Mouse (Mus musculus) CD4-positive, CD25-positive, alpha-beta regulatory T cell, adult 2 months (primary cell): ENCODE measurements at regions not wholly inside any gene's neighbourhood (a gene's known extent, or its start where the extent isn't known, plus 50 kb on each side); places are given as distances from the start of the nearest gene placed in this dataset.

Experiments
- DNase-seq: peaks from one replicate; pipeline ENCODE4 v3.0.0-alpha.2; 2012; ENCODE audit warnings: low read depth, low spot score

- DNase-seq: no peak
These were observed 197.1 kb upstream of the Arrdc4 start for GRCm38 (mm10) chr7:68945886-68946863.

GRCm38 (mm10) chr7:68930627-68931334, 181.7 kb upstream of the Arrdc4 start:
- DNase-seq: no peak

GRCm38 (mm10) chr7:68929669-68930068, 180.6 kb upstream of the Arrdc4 start:
- DNase-seq: no peak

DNA sequence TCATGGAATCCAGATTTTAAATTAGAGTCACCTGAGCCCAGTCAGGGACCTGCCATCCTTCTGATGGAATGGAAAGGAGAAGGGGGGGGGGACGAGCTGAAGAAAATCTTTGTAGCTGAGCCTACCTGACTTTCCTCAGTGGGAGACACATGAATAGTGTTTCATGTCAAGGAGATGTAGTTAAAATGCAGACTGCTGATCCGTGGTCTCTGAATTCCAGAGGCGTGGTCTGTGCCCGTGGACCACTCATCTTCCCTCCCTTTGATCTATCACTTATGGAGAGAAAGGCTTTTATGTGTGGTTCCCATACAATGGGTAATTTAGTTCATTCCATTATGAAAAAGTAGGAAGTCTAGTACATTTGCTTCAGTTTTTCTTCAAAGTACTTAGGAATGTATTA, 176.6 kb upstream of the Arrdc4 start:
- DNase-seq: no peak

DNA sequence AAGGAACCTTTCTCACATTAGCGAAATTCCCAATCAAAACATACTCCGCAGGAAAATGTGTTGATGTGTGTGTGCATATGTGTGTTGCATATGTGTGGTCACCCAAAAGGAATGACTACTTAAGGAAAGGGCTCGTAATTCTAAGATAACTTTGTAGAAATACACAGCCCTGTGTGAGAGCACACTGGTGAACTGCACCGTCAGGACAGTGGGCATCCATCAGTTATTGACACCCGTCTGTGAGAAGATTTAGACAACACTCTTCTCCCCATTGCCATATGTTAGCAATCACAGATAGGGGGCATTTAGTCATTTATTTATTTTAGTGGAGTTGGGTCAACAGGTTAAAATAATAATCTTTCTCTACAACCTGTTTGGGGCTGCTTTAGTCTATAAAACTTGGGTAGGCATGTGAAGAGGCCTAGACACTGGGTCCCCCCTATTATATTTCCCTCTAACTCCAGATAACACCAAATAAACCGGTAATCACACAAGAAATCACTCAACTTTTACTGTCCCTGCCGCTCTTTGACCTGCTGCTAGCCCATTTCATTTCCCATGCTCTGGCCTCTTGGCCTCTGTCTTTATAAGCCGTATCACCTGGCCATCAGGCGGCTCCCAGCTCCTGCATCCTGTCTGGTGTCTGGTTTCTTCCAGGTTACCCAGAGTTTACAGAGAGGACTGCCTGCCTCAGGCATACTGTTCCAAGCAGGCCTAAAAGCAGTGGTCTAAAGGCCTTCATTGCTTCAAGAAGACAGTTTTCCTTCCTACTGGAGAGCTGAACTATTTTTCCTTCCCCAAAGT, 169.8 kb upstream of the Arrdc4 start:
- no peak for DNase-seq

DNA sequence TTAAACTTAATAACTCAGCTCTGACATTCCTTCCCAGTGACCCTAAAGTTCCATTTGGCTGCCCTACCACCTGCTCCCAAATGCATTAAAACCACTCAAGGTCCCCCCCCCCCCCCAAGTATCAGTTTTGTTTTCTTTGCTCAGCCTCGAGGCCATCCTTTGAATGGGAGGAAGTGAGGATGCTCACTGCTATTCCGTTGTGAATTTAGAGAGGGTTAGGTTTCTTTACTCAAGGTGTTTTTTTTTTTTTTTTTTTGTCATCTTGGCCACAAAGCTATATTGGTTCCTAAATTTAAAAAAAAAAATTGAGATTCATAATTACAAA, 168.8 kb upstream of the Arrdc4 start:
- no peak for DNase-seq

DNA sequence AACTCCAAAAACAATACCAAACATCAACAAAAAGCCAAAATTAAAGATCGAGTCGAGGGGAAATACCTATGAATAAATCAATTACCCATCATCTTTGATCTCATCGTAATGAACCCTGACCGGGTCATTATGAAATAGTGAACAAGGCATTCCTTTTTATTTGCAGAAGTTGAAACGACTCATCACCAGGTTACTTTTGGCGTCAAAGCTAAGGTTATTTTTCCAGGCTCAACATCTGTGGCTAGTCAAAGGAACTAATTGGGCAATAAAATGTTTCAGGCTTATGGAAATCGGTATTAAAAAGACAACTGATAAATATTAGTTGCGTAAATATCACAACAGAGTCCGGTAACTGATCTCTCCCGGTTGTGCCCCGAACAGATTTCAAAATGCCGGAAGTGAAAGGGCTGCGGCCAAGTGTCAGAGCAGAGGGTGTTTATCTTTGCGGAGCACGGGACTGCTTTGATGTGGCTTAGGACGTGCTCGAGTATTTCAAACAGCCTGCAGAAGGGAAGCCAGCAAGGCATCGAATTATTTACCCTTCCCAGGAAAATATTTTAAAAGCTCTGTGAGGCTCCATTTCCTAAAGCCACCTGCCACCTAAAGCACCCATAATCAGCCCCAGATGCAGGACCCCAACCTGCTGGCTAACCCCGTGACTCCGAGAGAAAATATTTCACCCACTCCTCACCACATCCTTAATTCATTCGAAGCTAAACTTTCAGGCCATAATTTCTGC, 168.3 kb upstream of the Arrdc4 start:
- no peak for DNase-seq

DNA sequence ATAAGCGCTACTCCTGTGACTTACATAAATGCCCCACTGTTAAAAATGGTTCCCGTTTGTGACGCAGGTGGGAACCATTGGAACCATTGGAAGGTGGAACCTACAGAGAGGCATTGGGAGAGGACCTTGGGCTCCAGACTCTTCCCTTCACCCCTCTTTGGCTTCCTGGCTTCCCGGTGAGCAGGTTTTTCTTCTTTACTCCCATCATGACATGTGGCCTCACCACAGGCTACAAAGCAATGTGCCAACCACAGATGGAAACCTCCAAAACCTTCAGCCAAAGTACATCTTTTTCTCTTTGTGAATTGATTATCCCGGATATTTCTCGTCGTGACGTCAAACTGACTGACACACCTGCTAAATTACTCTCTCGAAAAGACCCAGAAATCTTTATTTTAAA, 166.9 kb upstream of the Arrdc4 start:
- DNase-seq: no peak

DNA sequence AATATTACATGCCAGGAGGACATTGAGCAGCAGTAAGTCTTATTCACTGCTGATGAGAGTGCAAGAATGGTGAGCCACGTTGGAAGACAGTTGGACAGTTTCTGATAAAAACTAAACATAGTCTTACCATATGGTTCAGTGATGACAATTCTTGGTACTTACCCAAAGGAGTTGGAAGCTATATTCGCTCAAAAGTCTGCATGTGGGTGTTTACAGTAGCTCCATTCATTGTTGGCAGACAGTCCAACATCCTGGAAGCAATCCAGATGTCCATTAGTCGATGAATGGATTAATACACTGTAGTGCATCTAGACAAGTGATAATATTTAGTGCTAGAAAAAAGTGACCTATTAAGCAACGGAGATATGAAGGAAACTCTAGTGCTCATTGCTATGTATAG, 165.3 kb upstream of the Arrdc4 start:
- DNase-seq: no peak

GRCm38 (mm10) chr7:68911989-68912655, 163.1 kb upstream of the Arrdc4 start:
- no peak for DNase-seq

- no peak for DNase-seq
These were observed 162.5 kb upstream of the Arrdc4 start for GRCm38 (mm10) chr7:68911562-68911961.

GRCm38 (mm10) chr7:68909694-68910093, 160.7 kb upstream of the Arrdc4 start:
- DNase-seq: no peak

DNA sequence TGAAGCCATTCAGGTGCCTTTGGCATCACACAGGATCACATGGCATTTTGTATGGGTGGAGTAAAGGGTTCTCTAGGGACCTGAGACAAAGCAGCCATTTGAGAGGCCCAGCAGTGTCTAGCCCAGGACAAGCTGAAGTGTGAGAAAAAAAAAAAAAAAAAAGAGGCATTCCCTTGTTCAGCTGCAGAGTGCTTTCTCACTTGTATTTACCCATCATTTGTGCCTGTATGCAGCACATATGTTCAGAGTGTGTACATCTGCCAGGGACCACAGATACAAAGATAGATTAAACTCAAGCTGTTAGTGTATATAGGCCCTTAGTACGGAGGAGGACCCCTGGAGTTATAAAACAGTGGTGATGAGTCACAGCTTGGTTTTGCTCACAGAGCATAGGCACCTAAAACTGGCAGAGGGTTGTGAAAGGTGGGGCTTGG, 159.4 kb upstream of the Arrdc4 start:
- no peak for DNase-seq

DNA sequence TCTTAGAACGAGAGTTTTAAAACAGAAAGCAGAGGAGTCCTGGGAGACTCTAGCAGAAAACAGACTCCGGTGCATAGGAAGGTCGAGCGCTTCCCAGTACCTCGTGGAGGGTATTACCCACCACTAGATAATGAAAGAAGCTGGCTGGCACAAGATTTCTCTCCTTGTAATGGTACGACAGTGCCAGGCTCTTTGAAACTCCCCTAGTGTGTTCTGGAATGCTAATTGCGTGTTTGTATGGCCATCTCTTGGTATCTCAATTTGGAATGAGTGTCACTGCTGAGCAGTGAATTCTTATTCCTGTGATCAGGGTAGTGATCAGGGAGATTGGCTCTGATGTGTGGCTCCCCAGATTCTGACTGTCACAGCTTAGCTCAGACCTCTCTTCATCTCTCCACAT, 158.8 kb upstream of the Arrdc4 start:
- DNase-seq: no peak

DNA sequence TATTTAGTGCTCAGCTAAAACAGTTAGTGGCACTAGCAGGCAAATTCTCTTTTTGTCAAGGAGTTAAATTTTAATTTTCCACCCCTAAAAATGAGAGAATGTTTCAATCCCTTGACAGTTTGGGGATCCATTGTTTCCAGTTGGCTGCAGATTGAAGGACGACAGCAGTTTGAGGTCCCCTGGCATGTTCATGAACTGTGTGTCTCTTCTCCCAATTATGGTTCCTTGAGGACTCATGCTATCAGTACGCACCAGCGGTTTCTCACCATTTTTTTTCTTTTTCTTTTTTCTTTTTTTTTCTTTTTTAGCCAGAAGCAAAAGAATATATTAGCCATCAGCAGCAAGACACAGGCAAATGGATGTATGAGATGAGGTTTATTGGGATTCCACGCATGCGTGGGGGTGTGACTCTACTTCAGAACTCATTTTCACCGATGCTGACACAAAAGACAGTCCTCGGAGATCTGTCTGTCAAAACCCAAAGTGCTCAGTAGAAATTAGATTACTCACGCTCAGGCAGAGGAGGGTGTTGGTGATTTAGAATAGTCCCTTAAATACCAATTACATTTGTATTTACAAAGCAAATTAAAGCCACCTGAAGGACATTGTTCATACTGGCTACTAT, 157.8 kb upstream of the Arrdc4 start:
- DNase-seq: no peak

GRCm38 (mm10) chr7:68905793-68906192, 156.8 kb upstream of the Arrdc4 start:
- no peak for DNase-seq

DNA sequence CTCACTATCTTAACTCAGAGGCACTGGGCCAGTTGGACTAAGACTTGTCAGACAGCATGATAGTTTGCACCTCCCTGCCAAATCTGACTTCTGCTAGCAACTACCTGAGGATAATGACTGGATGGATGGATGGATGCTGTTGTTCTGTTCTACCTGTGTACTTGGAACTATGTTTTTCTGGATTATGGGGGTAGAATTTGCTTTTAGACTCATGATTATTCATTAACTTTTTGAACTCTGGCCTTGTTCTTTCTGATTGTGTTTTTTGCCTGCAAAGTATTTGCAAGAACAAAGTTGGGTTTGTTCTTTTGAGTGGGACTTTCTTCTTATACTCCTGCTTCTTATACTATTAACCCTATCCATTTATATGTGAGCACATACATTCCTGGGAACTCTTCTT, 137.1 kb upstream of the Arrdc4 start:
- DNase-seq: no peak

GRCm38 (mm10) chr7:68873008-68873407, 124.0 kb upstream of the Arrdc4 start:
- DNase-seq: no peak

DNA sequence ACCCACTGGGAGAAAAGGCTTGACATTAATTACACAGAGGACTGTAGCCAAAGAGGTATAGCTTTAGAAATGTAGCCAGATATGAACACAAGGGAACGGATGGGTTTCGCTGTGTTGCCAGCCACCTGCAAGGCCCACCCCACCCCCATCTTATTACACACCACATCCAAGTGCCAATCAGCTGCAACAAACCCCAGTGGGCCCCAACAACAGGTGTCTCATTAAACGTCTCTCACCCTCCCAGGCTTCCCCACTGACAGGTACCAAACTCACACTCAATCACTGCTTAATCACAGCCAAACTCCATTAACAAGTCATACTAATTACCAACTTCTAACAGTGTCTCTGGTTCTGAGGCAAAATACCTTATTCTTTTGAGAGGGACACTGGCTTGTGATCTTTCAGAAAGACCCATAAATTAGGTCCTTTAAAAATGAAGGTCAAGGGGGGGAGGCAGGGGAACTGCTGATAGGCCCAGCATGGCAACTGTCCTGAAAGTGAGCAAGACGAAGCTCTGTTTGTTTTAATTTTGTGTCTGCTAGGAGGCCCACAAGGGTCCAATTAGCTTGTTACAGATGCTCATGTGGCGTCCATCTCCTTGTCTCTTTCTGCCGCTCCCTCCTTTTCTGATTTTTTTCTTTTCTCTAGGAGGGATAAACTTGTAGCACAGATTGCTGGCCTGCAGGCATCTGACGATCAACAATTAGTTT, 115.4 kb upstream of the Arrdc4 start:
- no peak for DNase-seq
